Mouse (Mus musculus) MEL (cell line): ENCODE results near the gene Gstm2. TPM values are rescaled to one million over a fixed set of nuclear protein-coding genes. Genes with fewer than 3 reads are reported as not detected.
A peak's percentile ranks its signal among the peaks of the same experiment; 100 is the strongest.

Experiments used
- DNase-seq: peaks from one replicate; pipeline ENCODE4 v3.0.0; 2011; ENCODE audit warnings: low read depth, low spot score
- H3K27ac ChIP-seq: 2 replicates; pipeline ENCODE4 v1.5.1; 2012; ENCODE audit warnings: low read depth, mild to moderate bottlenecking, control low read depth, low read length, moderate library complexity; ENCODE audit not compliant: control insufficient read depth
- H3K27me3 ChIP-seq, 2 experiments: fragments of 150-350 bp in 1 of 2; sonication (generic) in 1 of 2; 2 replicates each; pipeline ENCODE4 v1.6.1; 2012; ENCODE audit warnings: low read length in 2 of 2, mild to moderate bottlenecking in 2 of 2, improper control_type of control experiment in 1 of 2, moderate library complexity in 1 of 2; ENCODE audit not compliant: insufficient read depth in 2 of 2, control insufficient read depth in 1 of 2
- H3K36me3 ChIP-seq, 2 experiments: 2 replicates each; pipeline ENCODE4 v1.6.1; 2012 to 2014; ENCODE audit warnings: low read length in 2 of 2, improper control_type of control experiment in 1 of 2, inconsistent platforms in 1 of 2, mild to moderate bottlenecking in 1 of 2; ENCODE audit not compliant: insufficient read depth in 2 of 2, control insufficient read depth in 1 of 2
- H3K4me1 ChIP-seq, 2 experiments: fragments of 150-350 bp in 1 of 2; sonication (generic) in 1 of 2; 2 replicates each; pipeline ENCODE4 v1.6.1; 2012; ENCODE audit warnings: low read length in 2 of 2, improper control_type of control experiment in 1 of 2, mild to moderate bottlenecking in 1 of 2; ENCODE audit not compliant: insufficient read depth in 2 of 2, control insufficient read depth in 1 of 2
- H3K4me3 ChIP-seq, 2 experiments: fragments of 150-350 bp in 1 of 2; sonication (generic) in 1 of 2; 2 replicates each; pipeline ENCODE4 v1.5.1; 2012; ENCODE audit warnings: low read depth in 2 of 2, low read length in 2 of 2, mild to moderate bottlenecking in 2 of 2, moderate library complexity in 2 of 2, control low read depth in 1 of 2, improper control_type of control experiment in 1 of 2; ENCODE audit not compliant: control insufficient read depth in 1 of 2, insufficient read depth in 1 of 2
- H3K79me2 ChIP-seq: 2 replicates; pipeline ENCODE4 v1.6.1; 2012; ENCODE audit warnings: mild to moderate bottlenecking, low read length, moderate library complexity; ENCODE audit not compliant: control insufficient read depth, poor library complexity, insufficient read depth
- H3K9ac ChIP-seq: 2 replicates; pipeline ENCODE4 v1.6.1; 2012; ENCODE audit warnings: low read depth, mild to moderate bottlenecking, control low read depth, low read length, moderate library complexity; ENCODE audit not compliant: control insufficient read depth, poor library complexity, severe bottlenecking
- H3K9me3 ChIP-seq: fragments of 150-350 bp; sonication (generic); replicated peaks from 2 replicates; pipeline ENCODE4 v1.6.1; 2012; ENCODE audit warnings: mild to moderate bottlenecking, low read length, improper control_type of control experiment, moderate library complexity; ENCODE audit not compliant: insufficient read depth
- BHLHE40 ChIP-seq: IDR thresholded peaks from 2 replicates; pipeline ENCODE4 v1.6.1; 2012; ENCODE audit warnings: low read depth, mild to moderate bottlenecking, inconsistent platforms, low read length, improper control_type of control experiment, borderline replicate concordance
- CTCF ChIP-seq, 3 experiments: IDR thresholded peaks in 2 of 3; conservative IDR thresholded peaks in 1 of 3; 2 replicates each; pipeline ENCODE4 v1.5.1; 2011 to 2012; ENCODE audit warnings: low read length in 3 of 3, low read depth in 2 of 3, mild to moderate bottlenecking in 2 of 3, improper control_type of control experiment in 1 of 3, inconsistent platforms in 1 of 3, mixed read lengths in 1 of 3, moderate library complexity in 1 of 3; ENCODE audit not compliant: control insufficient read depth in 1 of 3, insufficient read depth in 1 of 3, poor library complexity in 1 of 3, severe bottlenecking in 1 of 3
- EP300 ChIP-seq, 2 experiments: IDR thresholded peaks; 2 replicates each; pipeline ENCODE4 v1.6.1; 2011; ENCODE audit warnings: improper control_type of control experiment in 2 of 2, low read length in 2 of 2, low read depth in 1 of 2, mild to moderate bottlenecking in 1 of 2
- ETS1 ChIP-seq: IDR thresholded peaks from 2 replicates; pipeline ENCODE4 v1.6.1; 2012; ENCODE audit warnings: low read depth, mild to moderate bottlenecking, inconsistent platforms, low read length, improper control_type of control experiment, moderate library complexity
- JUND ChIP-seq: IDR thresholded peaks from 2 replicates; pipeline ENCODE4 v1.6.1; 2011; ENCODE audit warnings: low read depth, mild to moderate bottlenecking, improper control_type of control experiment, low read length
- KAT2A ChIP-seq: conservative IDR thresholded peaks from 2 replicates; pipeline ENCODE4 v1.6.1; 2012; ENCODE audit warnings: low read depth, low read length, improper control_type of control experiment, inconsistent platforms
- MAX ChIP-seq: IDR thresholded peaks from 2 replicates; pipeline ENCODE4 v1.6.1; 2011; ENCODE audit warnings: low read length, improper control_type of control experiment
- MAZ ChIP-seq: IDR thresholded peaks from 2 replicates; pipeline ENCODE4 v1.6.1; 2012; ENCODE audit warnings: low read depth, mild to moderate bottlenecking, inconsistent platforms, low read length, improper control_type of control experiment
- MYB ChIP-seq: IDR thresholded peaks from 2 replicates; pipeline ENCODE4 v1.6.1; 2011; ENCODE audit warnings: mild to moderate bottlenecking, low read depth, low read length, improper control_type of control experiment
- MYC ChIP-seq: IDR thresholded peaks from 2 replicates; pipeline ENCODE4 v1.6.1; 2011; ENCODE audit warnings: low read depth, mild to moderate bottlenecking, low read length, improper control_type of control experiment, moderate library complexity
- NELFE ChIP-seq: IDR thresholded peaks from 2 replicates; pipeline ENCODE4 v1.6.1; 2011; ENCODE audit warnings: low read depth, low read length, improper control_type of control experiment
- NRF1 ChIP-seq: IDR thresholded peaks from 2 replicates; pipeline ENCODE4 v1.6.1; 2014; ENCODE audit warnings: low read depth, mild to moderate bottlenecking, inconsistent platforms, low read length, improper control_type of control experiment, moderate library complexity; ENCODE audit not compliant: poor library complexity, insufficient read depth, severe bottlenecking
- POLR2A ChIP-seq, 2 experiments: IDR thresholded peaks; 2 replicates each; pipeline ENCODE4 v1.6.1; 2011 to 2012; ENCODE audit warnings: low read length in 2 of 2, mild to moderate bottlenecking in 2 of 2, control low read depth in 1 of 2, improper control_type of control experiment in 1 of 2, low read depth in 1 of 2, moderate library complexity in 1 of 2; ENCODE audit not compliant: control insufficient read depth in 1 of 2, insufficient read depth in 1 of 2, poor library complexity in 1 of 2
- POLR2AphosphoS5 ChIP-seq: IDR thresholded peaks from 2 replicates; pipeline ENCODE4 v1.6.1; 2012; ENCODE audit warnings: low read depth, borderline replicate concordance, mild to moderate bottlenecking, inconsistent platforms, low read length, moderate library complexity, mixed read lengths
- RAD21 ChIP-seq: IDR thresholded peaks from 2 replicates; pipeline ENCODE4 v1.6.1; 2011; ENCODE audit warnings: mild to moderate bottlenecking, low read depth, low read length, improper control_type of control experiment
- SIN3A ChIP-seq: IDR thresholded peaks from 2 replicates; pipeline ENCODE4 v1.6.1; 2012; ENCODE audit warnings: low read length, improper control_type of control experiment, inconsistent platforms
- TAL1 ChIP-seq: IDR thresholded peaks from 2 replicates; pipeline ENCODE4 v1.6.1; 2012; ENCODE audit warnings: mild to moderate bottlenecking, inconsistent platforms, low read length, moderate library complexity, mixed read lengths
- TBP ChIP-seq: IDR thresholded peaks from 2 replicates; pipeline ENCODE4 v1.8.0; 2011; ENCODE audit warnings: low read depth, low read length, improper control_type of control experiment
- TCF12 ChIP-seq: IDR thresholded peaks from 2 replicates; pipeline ENCODE4 v1.6.1; 2014; ENCODE audit warnings: low read depth, mild to moderate bottlenecking, inconsistent platforms, low read length, improper control_type of control experiment, moderate library complexity
- UBTF ChIP-seq: IDR thresholded peaks from 2 replicates; pipeline ENCODE4 v1.6.1; 2012; ENCODE audit warnings: low read depth, mild to moderate bottlenecking, inconsistent platforms, low read length, improper control_type of control experiment, moderate library complexity, borderline replicate concordance; ENCODE audit not compliant: insufficient read depth
- USF1 ChIP-seq: IDR thresholded peaks from 2 replicates; pipeline ENCODE4 v1.6.1; 2014; ENCODE audit warnings: low read depth, mild to moderate bottlenecking, inconsistent platforms, low read length, improper control_type of control experiment, moderate library complexity
- USF2 ChIP-seq, 2 experiments: IDR thresholded peaks; 2 replicates each; pipeline ENCODE4 v1.6.1; 2011 to 2012; ENCODE audit warnings: improper control_type of control experiment in 2 of 2, low read length in 2 of 2, borderline replicate concordance in 1 of 2, inconsistent platforms in 1 of 2, low read depth in 1 of 2, mild to moderate bottlenecking in 1 of 2; ENCODE audit not compliant: insufficient read depth in 1 of 2
- ZC3H11A ChIP-seq: IDR thresholded peaks from 2 replicates; pipeline ENCODE4 v1.6.1; 2012; ENCODE audit warnings: low read depth, mild to moderate bottlenecking, inconsistent platforms, low read length, improper control_type of control experiment
- ZMIZ1 ChIP-seq: IDR thresholded peaks from 2 replicates; pipeline ENCODE4 v1.6.1; 2012; ENCODE audit warnings: low read depth, mild to moderate bottlenecking, inconsistent platforms, low read length, improper control_type of control experiment, moderate library complexity
- ZNF384 ChIP-seq: IDR thresholded peaks from 2 replicates; pipeline ENCODE4 v1.6.1; 2012; ENCODE audit warnings: low read depth, mild to moderate bottlenecking, inconsistent platforms, low read length, improper control_type of control experiment
- polyA plus RNA-seq, 2 experiments: library from polyadenylated mRNA; stranded (reverse) in 1 of 2; unstranded in 1 of 2; fragments of >175 nt in 1 of 2; fragments of >200 nt in 1 of 2; gene quantifications; 2 replicates each; pipeline versions ENCODE4 v1.2.1 to v1.2.4; 2012; ENCODE audit warnings: low replicate concordance in 2 of 2, low read depth in 1 of 2; ENCODE audit not compliant: insufficient read length in 2 of 2, insufficient read depth in 1 of 2, missing spikeins in 1 of 2
- total RNA-seq: library from RNA; depleted of rRNA; stranded (reverse); fragments of 300-350 nt; gene quantifications from 2 replicates; pipeline ENCODE4 v1.2.3, GENCODE M21; 2012

Gstm2 gene
- total and polyA plus RNA-seq, 3 experiments = not detected

DNA sequence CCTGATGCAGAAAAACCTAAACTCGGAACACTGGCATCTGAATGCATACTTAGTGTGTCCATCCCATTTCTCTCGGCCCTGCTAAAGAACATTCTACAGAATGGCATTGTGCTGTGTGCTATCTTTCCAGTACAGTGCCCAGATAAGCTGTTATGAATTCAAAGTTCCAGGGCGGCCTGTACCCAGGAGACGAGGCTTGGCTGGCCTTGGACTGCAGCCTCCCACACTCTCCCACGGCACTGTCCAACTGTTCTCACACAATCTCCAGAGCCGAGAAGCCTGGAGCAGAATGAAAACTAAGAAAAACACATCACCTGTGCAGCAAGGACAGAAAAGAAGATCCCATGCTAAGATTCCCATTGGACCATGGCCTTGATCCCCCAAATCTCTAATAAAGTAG is 3.5 kb downstream of the Gstm2 start:
- no peak overlapping the region for H3K4me3 ChIP-seq
- no peak for TF ChIP-seq KAT2A
- no peak for TF ChIP-seq POLR2A (IDR thresholded peaks at IDR 0.05; ENCODE audit: control insufficient read depth in 1 of 2, insufficient read depth in 1 of 2, low read depth in 1 of 2, low read length in 2 of 2, poor library complexity in 1 of 2)
- TF ChIP-seq MAZ = no peak
- TF ChIP-seq ZMIZ1 = no peak
- TF ChIP-seq USF1 = no peak
- no peak for TF ChIP-seq TAL1
- TF ChIP-seq RAD21 = no peak
- TF ChIP-seq NRF1 = no peak
- no peak for TF ChIP-seq TCF12
- TF ChIP-seq BHLHE40 = no peak
- no peak for TF ChIP-seq TBP
- TF ChIP-seq ETS1 = no peak
- TF ChIP-seq SIN3A = no peak
- TF ChIP-seq UBTF = no peak
- H3K27me3 ChIP-seq = peaks cover 7 to 13% of the 10 kb centered on the region in 2 experiments; a peak in 3 of 4 replicates
- H3K9ac ChIP-seq = no peak overlapping the region
- no peaks in the 10 kb centered on the region for H3K36me3 ChIP-seq
- no peak for DNase-seq
- H3K4me1 ChIP-seq = no peaks in the 10 kb centered on the region
- H3K9me3 ChIP-seq = no peaks in the 10 kb centered on the region
- no peaks in the 10 kb centered on the region for H3K79me2 ChIP-seq
- H3K27ac ChIP-seq = no peak overlapping the region

DNA sequence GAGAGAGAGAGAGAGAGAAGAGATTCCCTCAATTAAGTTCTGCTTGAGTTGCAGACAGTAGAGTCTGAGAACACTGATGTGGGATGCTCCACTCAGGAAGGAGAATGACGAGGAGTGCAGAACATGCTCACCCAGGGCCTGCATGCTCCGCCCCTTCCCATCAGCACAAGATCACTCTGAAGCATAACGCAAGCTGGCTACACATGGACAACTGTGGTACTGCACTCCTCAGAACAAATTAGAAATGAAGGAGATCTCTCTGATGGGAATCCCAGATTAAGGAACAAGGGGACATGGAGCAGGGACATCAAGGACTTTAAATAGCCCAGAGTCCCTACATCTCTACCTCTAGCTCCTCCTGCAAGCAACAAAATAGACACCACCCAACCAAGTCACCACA is 5.0 kb downstream of the Gstm2 start:
- H3K9ac ChIP-seq = no peak overlapping the region
- peaks cover 7 to 13% of the 10 kb centered on the region in 2 experiments; a peak in 3 of 4 replicates for H3K27me3 ChIP-seq
- no peaks in the 10 kb centered on the region for H3K79me2 ChIP-seq
- no peaks in the 10 kb centered on the region for H3K9me3 ChIP-seq
- no peaks in the 10 kb centered on the region for H3K36me3 ChIP-seq
- TF ChIP-seq ZC3H11A = no peak
- TF ChIP-seq CTCF (IDR thresholded peaks at IDR 0.05 in 2 of 3, conservative IDR thresholded peaks at IDR 0.05 in 1 of 3; ENCODE audit: control insufficient read depth in 1 of 3, insufficient read depth in 1 of 3, low read depth in 2 of 3, low read length in 3 of 3, poor library complexity in 1 of 3, severe bottlenecking in 1 of 3) = 0 out of 6 replicates have a peak, but pooled peaks of 1 of the 3 experiments have one; percentile 5
- TF ChIP-seq TBP = no peak
- DNase-seq = no peak
- H3K27ac ChIP-seq = no peak overlapping the region
- no peaks in the 10 kb centered on the region for H3K4me1 ChIP-seq
- no peak overlapping the region for H3K4me3 ChIP-seq

- no peaks in the 10 kb centered on the region for H3K79me2 ChIP-seq
- no peak overlapping the region for H3K9ac ChIP-seq
- H3K9me3 ChIP-seq = no peaks in the 10 kb centered on the region
- H3K36me3 ChIP-seq = no peaks in the 10 kb centered on the region
- TF ChIP-seq RAD21 (no peak), POLR2A (IDR thresholded peaks at IDR 0.05; ENCODE audit: control insufficient read depth in 1 of 2, insufficient read depth in 1 of 2, low read depth in 1 of 2, low read length in 2 of 2, poor library complexity in 1 of 2) (no peak), ZNF384 (no peak), MYC (no peak), USF2 (IDR thresholded peaks at IDR 0.05; ENCODE audit: borderline replicate concordance in 1 of 2, insufficient read depth in 1 of 2, low read depth in 1 of 2, low read length in 2 of 2) (no peak), USF1 (no peak), POLR2AphosphoS5 (no peak), TAL1 (no peak), NELFE (no peak), MAX (no peak), MYB (no peak), NRF1 (no peak), JUND (no peak), EP300 (IDR thresholded peaks at IDR 0.05; ENCODE audit: low read depth in 1 of 2, low read length in 2 of 2) (no peak)
- DNase-seq = no peak
- H3K27me3 ChIP-seq = peaks cover 5 to 8% of the 10 kb centered on the region in 2 experiments
- H3K4me3 ChIP-seq = no peak overlapping the region
- no peaks in the 10 kb centered on the region for H3K4me1 ChIP-seq
- H3K27ac ChIP-seq = no peak overlapping the region
Observed at GRCm38 (mm10) chr3:107977691-107978090, 8.6 kb downstream of the Gstm2 start.
